Mouse (Mus musculus) cortical plate, adult 2 months (tissue): ENCODE results near the gene Avpr1a.

Experiments used
- CTCF ChIP-seq: fragments of 200-500 bp; IDR thresholded peaks from 2 replicates; pipeline ENCODE4 v1.5.1; 2011; ENCODE audit warnings: mild to moderate bottlenecking, control low read depth, low read length; ENCODE audit not compliant: insufficient read depth; ENCODE audit errors: extremely low read depth
- POLR2A ChIP-seq: fragments of 200-500 bp; IDR thresholded peaks from 2 replicates; pipeline ENCODE4 v1.6.1; 2011; ENCODE audit warnings: mild to moderate bottlenecking, low read length, control low read depth; ENCODE audit not compliant: insufficient read depth; ENCODE audit errors: extremely low read depth

GRCm38 (mm10) chr10:122499306-122499705 is 51.0 kb downstream of the Avpr1a start:
- TF ChIP-seq POLR2A: no peak
- TF ChIP-seq CTCF: no peak
